Mouse (Mus musculus): ENCODE data around the gene Vipr1.

Vipr1 gene

GRCm38 (mm10) chr9:121632891-121633290 is 9.6 kb upstream of the Vipr1 start:
- DNase-seq (ENCODE audit: low read depth in 2 of 2, low spot score in 2 of 2) = no peak

- no peak for DNase-seq (ENCODE audit: low read depth in 2 of 2, low spot score in 2 of 2)
Observed at GRCm38 (mm10) chr9:121633306-121633705, 9.2 kb upstream of the Vipr1 start.

GRCm38 (mm10) chr9:121635835-121636576 is 6.5 kb upstream of the Vipr1 start:
- DNase-seq (ENCODE audit: low read depth in 2 of 2, low spot score in 2 of 2) = no peak

DNA sequence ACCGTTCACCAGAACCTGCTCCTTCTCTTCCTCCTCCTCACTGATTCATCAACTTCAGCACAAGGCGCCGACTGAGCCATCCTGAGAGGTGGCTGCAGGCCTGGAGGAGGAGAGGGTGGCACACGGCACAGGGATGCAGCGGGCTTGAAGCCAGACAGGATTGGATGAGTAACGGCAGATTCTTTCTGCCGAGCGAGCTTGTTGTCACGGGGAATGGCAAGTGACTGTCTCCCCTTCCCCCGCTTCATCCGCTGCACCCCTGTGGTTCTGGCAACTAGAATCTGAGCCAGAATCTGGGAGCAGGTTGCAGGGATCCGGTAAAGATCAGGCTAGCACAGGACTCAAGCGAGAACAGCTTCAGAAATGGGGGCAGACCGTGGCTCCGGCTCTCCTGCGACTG is 2.7 kb upstream of the Vipr1 start:
- no peak for DNase-seq (ENCODE audit: low read depth in 2 of 2, low spot score in 2 of 2)

GRCm38 (mm10) chr9:121641235-121641915 is 1.1 kb upstream of the Vipr1 start:
- no peak for DNase-seq (ENCODE audit: low read depth in 2 of 2, low spot score in 2 of 2)

DNA sequence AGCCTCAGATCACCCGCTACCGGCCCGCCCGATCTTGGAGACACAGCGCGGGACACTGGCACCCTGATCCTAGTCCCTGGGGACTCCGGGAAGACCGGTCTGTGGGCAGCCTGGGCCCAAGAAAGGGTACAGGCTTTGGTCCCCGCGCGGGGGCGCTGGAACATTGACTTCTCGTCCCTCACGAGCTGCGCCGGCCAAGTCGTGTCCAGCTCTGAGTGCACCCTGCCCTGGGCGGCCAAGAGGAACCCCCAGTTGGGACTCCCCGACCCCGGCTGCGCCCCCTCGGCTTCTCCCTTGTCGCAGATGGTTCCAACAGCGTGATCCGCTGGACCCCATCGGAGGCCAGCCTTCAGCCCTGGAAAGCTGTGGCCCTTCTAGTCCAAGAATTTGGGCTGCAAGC is 515 bp upstream of the Vipr1 start, which contains the start of gene Lyzl4:
Gene Lyzl4, minus strand, starts transcription at position 96 of the 400 bp plus-strand sequence.
- peak; percentile 69 to 73 for DNase-seq (ENCODE audit: low read depth in 2 of 2, low spot score in 2 of 2)

DNA sequence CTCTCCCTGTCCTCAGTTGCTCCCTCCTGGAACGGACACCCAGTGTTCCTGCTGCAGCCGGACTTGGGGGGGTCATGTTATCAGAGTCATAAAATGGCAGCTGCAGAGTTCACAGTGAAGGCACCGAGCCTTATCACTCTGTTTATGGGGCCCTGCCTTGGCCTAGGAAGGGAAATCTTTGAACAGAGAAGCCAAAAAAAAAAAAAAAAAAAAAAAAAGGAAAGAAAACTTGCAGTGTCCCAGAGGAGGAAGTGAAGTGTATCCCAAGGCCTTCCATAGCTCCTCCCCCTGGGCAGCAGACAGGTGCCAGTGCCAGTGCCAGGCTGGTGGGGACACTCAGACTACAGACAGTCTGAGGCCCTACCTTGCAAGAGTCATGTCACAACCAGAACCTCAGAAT is 2.3 kb downstream of the Vipr1 start:
- DNase-seq (ENCODE audit: low read depth in 2 of 2, low spot score in 2 of 2) = no peak

GRCm38 (mm10) chr9:121647026-121647425 is 4.5 kb downstream of the Vipr1 start:
- DNase-seq (ENCODE audit: low read depth in 2 of 2, low spot score in 2 of 2) = peak in 1 of 2 experiments; percentile 34

DNA sequence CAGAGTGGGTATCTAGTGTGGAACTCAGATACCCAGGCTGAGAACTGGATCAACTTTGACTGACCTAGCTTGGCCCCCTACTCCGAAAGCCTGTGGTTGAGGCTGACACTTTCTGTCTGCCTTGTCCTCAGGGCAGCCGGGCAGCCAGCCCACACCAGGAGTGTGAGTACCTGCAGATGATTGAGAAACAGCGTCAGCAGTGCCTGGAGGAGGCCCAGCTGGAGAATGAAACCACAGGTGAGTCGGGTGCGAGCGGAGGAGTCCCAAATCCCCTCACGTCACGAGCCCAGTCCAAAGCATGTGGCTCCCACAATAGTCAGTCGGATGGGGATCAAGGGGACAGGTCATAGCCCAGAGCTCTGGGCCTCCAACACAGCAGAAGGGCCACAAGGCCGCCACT is 11.2 kb downstream of the Vipr1 start:
- DNase-seq (ENCODE audit: low read depth in 2 of 2, low spot score in 2 of 2) = no peak

GRCm38 (mm10) chr9:121656322-121656721 is 13.8 kb downstream of the Vipr1 start:
- DNase-seq (ENCODE audit: low read depth in 2 of 2, low spot score in 2 of 2) = no peak

GRCm38 (mm10) chr9:121657143-121657542 is 14.6 kb downstream of the Vipr1 start:
- DNase-seq (ENCODE audit: low read depth in 2 of 2, low spot score in 2 of 2) = no peak

DNA sequence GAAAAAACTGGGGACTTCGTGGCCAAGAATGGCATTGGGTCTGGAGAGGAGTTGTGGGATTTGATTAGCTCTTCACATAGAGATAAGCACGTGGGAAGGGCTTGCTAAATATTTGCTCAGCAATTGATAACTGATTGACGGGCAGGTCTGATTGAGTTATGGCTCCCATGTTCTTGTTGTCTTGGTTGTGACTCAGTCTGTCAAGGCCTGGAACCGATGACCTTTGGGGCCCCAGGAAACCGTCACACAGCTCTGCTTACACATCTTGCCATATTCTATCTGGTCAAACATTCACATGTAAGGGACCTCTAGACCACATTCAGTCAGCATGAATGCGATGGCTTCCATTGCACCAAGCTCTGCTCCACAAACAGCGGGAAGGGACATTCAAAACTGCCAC is 15.7 kb downstream of the Vipr1 start:
- DNase-seq (ENCODE audit: low read depth in 2 of 2, low spot score in 2 of 2) = no peak

DNA sequence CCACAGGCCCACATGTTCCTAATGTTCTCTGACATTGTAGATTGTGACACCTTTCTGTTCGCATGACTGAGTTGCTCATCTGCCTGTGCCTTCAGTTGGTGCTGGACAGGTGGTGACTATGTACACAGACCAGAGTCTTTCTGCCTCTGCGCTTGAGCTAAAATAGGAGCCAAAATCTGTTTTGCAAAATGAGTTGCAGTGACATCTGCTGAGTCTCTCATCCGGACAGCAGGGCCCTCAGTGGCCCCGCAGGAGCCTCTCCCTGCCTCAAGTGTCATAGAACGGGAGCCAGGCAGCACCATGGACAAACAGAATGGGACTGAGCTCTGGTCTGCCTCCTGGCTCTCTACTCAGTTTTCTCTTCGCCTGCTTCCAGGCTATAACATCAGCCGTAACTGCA is 17.3 kb downstream of the Vipr1 start:
- no peak for DNase-seq (ENCODE audit: low read depth in 2 of 2, low spot score in 2 of 2)

DNA sequence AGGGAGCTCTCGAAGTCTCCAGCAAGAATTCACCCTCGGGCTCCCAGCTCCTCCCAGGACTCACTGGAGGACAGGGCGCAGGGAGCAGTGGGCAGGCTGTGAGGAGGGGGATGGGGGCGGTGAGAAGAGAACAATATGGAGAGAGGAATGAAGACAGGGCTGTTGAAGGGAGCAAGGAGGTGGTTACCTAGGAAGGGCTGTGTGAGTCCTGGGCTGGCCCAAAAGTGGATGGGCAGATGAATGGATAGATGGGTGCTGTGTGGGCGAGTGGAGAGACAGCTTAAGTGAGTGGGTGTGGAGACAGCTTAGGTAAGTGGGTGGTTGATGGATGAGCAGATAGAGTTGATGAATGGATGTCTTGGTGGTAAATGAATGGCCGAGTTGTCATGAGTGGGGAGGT is 21.0 kb downstream of the Vipr1 start:
- no peak for DNase-seq (ENCODE audit: low read depth in 2 of 2, low spot score in 2 of 2)

GRCm38 (mm10) chr9:121664104-121664503 is 21.6 kb downstream of the Vipr1 start:
- no peak for DNase-seq (ENCODE audit: low read depth in 2 of 2, low spot score in 2 of 2)

- no peak for DNase-seq (ENCODE audit: low read depth in 2 of 2, low spot score in 2 of 2)
Observed at GRCm38 (mm10) chr9:121666957-121667630, 24.6 kb downstream of the Vipr1 start.

DNA sequence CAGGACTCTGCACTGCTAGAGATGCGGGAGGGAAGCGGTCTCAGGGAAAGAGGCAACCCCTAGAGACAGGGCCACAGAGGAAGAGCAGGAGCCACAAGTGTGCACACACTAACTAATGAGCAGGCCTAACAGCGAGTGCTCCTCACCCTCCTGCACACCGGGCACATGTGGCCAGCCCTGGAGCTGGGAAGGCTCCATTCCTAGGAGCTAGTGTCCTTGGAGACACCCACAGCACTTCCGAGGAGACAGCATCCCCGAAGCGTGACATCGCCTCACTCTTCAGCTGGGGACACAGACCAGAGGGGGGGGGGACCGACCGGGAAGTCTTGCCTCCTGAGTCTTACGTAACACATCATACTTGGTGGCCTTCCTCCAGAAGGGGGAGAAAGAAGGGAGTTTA is 25.3 kb downstream of the Vipr1 start:
- DNase-seq (ENCODE audit: low read depth in 2 of 2, low spot score in 2 of 2) = no peak

GRCm38 (mm10) chr9:121669348-121669791 is 26.9 kb downstream of the Vipr1 start:
- DNase-seq (ENCODE audit: low read depth in 2 of 2, low spot score in 2 of 2) = peak in 1 of 2 experiments; percentile 32

- peak in 1 of 2 experiments; percentile 43 for DNase-seq (ENCODE audit: low read depth in 2 of 2, low spot score in 2 of 2)
Observed at GRCm38 (mm10) chr9:121671300-121671699, 28.8 kb downstream of the Vipr1 start.

DNA sequence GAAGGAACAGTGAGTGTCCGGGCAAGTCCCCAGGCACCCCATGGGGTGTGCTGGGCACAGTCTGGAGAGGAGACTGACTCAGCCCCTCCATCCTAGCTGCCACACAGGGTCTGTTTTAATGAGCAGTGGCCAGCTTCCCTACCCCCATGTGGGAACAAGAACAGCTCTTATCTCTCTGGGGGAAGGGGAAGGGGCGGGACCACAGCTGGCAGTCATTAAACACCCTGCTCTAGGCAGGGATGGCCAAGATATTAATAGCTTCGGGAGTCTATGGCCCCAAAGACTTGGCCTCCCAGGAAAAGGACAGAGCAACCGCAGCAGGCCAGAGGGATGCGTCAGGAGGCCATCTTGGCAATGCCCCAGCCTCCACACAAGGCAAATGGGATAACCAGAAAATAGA is 29.8 kb downstream of the Vipr1 start:
- DNase-seq (ENCODE audit: low read depth in 2 of 2, low spot score in 2 of 2) = no peak

- no peak for DNase-seq (ENCODE audit: low read depth in 2 of 2, low spot score in 2 of 2)
Observed at GRCm38 (mm10) chr9:121673716-121674115, 31.2 kb downstream of the Vipr1 start.

- DNase-seq (ENCODE audit: low read depth in 2 of 2, low spot score in 2 of 2) = peak; percentile 66 to 75
Observed at GRCm38 (mm10) chr9:121675011-121675410, 32.5 kb downstream of the Vipr1 start.
